Mouse (Mus musculus) large intestine, adult 2 months (tissue): Measurements from ENCODE around the gene Ano7. TPM values are rescaled to one million over a fixed set of nuclear protein-coding genes. Genes with fewer than 3 reads are reported as not detected.
"Not testable (repeated sequence)": the region's sequence is repeated elsewhere in the genome, so short reads cannot be mapped to it uniquely, and the experiment has no call there.

Experiments used
- DNase-seq: peaks from one replicate; pipeline ENCODE4 v3.0.0-alpha.2; 2012; ENCODE audit warnings: low read depth, low spot score
- WGBS: fragments of 180-500 bp; shearing (Covaris S2); methylation state at CpG from one replicate; pipeline ENCODE4 v1.1.7; 2018; 5-methylcytosine and 5-hydroxymethylcytosine counted together
- polyA plus RNA-seq: library from polyadenylated mRNA; depleted of rRNA; stranded (reverse); fragments of >200 nt; gene quantifications from 2 replicates; pipeline ENCODE4 v1.2.3, GENCODE M21; 2012; rRNA removed

The Ano7 gene
- polyA plus RNA-seq, 1 experiment, result 20.0 TPM

GRCm38 (mm10) chr1:93445111-93445821 lies 71.5 kb downstream of the Ano7 start:
- peak; percentile 43 for DNase-seq
- under 1% methylated on average over 82 of the region's 84 CpGs for WGBS

- no peak for DNase-seq
- 9% methylated on average over 3 of the region's 3 CpGs for WGBS
Measured at GRCm38 (mm10) chr1:93445822-93446162, 72.1 kb downstream of the Ano7 start.

GRCm38 (mm10) chr1:93450118-93450517 lies 76.4 kb downstream of the Ano7 start:
- not testable (repeated sequence) for DNase-seq
- WGBS, result 93% methylated on average over 5 of the region's 5 CpGs

- DNase-seq, result no peak
Measured at GRCm38 (mm10) chr1:93453721-93454255, 80.1 kb downstream of the Ano7 start.

Other genes starting within 250 kb of the Ano7 start
- 0.14 and 0.34 TPM in 2 replicates for gene Agxt, start 238.7 kb upstream of the Ano7 start, polyA plus RNA-seq
- gene 2310007B03Rik, start 213.0 kb upstream of the Ano7 start, polyA plus RNA-seq, result 8.4 and 10.3 TPM in 2 replicates
- gene Crocc2, start 205.2 kb upstream of the Ano7 start, polyA plus RNA-seq, result 0.07 and 0.09 TPM in 2 replicates
- gene Sned1, start 138.1 kb upstream of the Ano7 start, polyA plus RNA-seq, result 1.7 and 2.6 TPM in 2 replicates
- 7.9 and 8.7 TPM in 2 replicates for gene Mterf4, start 68.0 kb upstream of the Ano7 start, polyA plus RNA-seq
- gene Ppp1r7, start 31.1 kb upstream of the Ano7 start, polyA plus RNA-seq, result 3.6 and 4.7 TPM in 2 replicates
- 2.5 and 4.1 TPM in 2 replicates for gene Pask, start 30.4 kb upstream of the Ano7 start, polyA plus RNA-seq
- gene Hdlbp, start 104.9 kb downstream of the Ano7 start, polyA plus RNA-seq, result 75.7 and 111 TPM in 2 replicates
- 12.0 and 17.7 TPM in 2 replicates for gene Farp2, start 138.1 kb downstream of the Ano7 start, polyA plus RNA-seq